Comparison of ENCODE assay signal across 8 mouse cellular contexts in the genomic region with DNA sequence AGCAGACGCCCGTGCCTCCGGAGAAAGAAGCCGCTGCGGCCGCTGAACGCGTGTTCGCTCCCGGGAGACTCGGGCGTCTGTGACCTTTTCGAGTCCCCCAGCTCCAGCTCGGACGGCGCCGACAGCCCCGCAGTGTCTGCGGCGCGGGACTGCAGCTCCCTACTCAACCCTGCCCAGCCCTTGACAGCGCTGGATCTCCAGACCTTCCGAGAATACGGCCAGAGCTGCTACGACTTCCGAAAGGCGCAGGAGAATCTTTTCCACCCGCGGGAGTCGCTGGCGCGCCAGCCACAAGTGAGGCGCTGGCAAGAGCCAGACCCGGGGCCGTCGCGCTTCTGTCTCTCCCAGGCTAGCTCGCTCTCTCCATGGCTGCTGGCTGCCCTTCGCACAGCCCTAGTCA. TPM values are rescaled to one million over a fixed set of nuclear protein-coding genes. Genes with fewer than 3 reads are reported as not detected.
DNase-seq lines count a peak whose midpoint lies in the region; ATAC-seq and TF ChIP-seq lines count a peak whose summit lies in the region.

No protein-coding gene starts in this region.

- H3K4me1 ChIP-seq in heart, embryonic 15.5 days (replicated peaks): peaks cover 40% of the 10 kb centered on the region
- H3K4me1 ChIP-seq in MEL (ENCODE audit: control insufficient read depth in 1 of 2, insufficient read depth in 2 of 2, low read length in 2 of 2): no peaks in the 10 kb centered on the region; a peak in 1 of 4 replicates
- peaks cover 39% of the 10 kb centered on the region for H3K4me1 ChIP-seq in forebrain, embryonic 12.5 days
- peaks cover 17% of the 10 kb centered on the region for H3K4me1 ChIP-seq in liver, embryonic 12.5 days

- no peak overlapping the region for H3K27ac ChIP-seq in heart, embryonic 15.5 days
- H3K27ac ChIP-seq in MEL (ENCODE audit: control insufficient read depth, low read depth, low read length): no peak overlapping the region
- H3K27ac ChIP-seq in forebrain, embryonic 12.5 days: no peak overlapping the region
- H3K27ac ChIP-seq in liver, embryonic 12.5 days: no peak overlapping the region

- H3K79me2 ChIP-seq in MEL (ENCODE audit: control insufficient read depth, insufficient read depth, low read length, poor library complexity): no peaks in the 10 kb centered on the region

- WGBS in heart, embryonic 15.5 days: under 1% methylated on average over 39 of the region's 39 CpGs
- WGBS in forebrain, embryonic 12.5 days: 0% methylated on average over 39 of the region's 39 CpGs
- 2% methylated on average over 39 of the region's 39 CpGs for WGBS in liver, embryonic 12.5 days (ENCODE audit: insufficient replicate concordance)

- H3K36me3 ChIP-seq in heart, embryonic 15.5 days: no peaks in the 10 kb centered on the region
- H3K36me3 ChIP-seq in MEL (ENCODE audit: control insufficient read depth in 1 of 2, insufficient read depth in 2 of 2, low read length in 2 of 2): no peaks in the 10 kb centered on the region
- no peaks in the 10 kb centered on the region for H3K36me3 ChIP-seq in forebrain, embryonic 12.5 days (replicated peaks)
- no peaks in the 10 kb centered on the region for H3K36me3 ChIP-seq in liver, embryonic 12.5 days

- peak overlapping the region; percentile 100 for H3K4me2 ChIP-seq in heart, embryonic 15.5 days
- H3K4me2 ChIP-seq in forebrain, embryonic 12.5 days: peak overlapping the region; percentile 93
- H3K4me2 ChIP-seq in liver, embryonic 12.5 days: peak overlapping the region; percentile 82

- peaks cover 84% of the 10 kb centered on the region for H3K27me3 ChIP-seq in heart, embryonic 15.5 days
- H3K27me3 ChIP-seq in MEL (ENCODE audit: control insufficient read depth in 1 of 2, insufficient read depth in 2 of 2, low read length in 2 of 2): no peaks in the 10 kb centered on the region
- H3K27me3 ChIP-seq in forebrain, embryonic 12.5 days: peaks cover 87% of the 10 kb centered on the region
- H3K27me3 ChIP-seq in liver, embryonic 12.5 days (replicated peaks): peaks cover 94% of the 10 kb centered on the region

- intact Hi-C loops in heart, postnatal 36 days (cut with DNase I): loop anchor here (2.0 to 5.0 kb wide), 2 partner anchors 47 to 61 kb away; a partner anchor contains a TSS

- no peak for TF ChIP-seq RAD21 in MEL (IDR thresholded peaks at IDR 0.05; ENCODE audit: low read depth, low read length)

- DNase-seq in heart, postnatal 36 days: no peak
- DNase-seq in MEL (ENCODE audit: low read depth, low spot score): no peak
- DNase-seq in yolk sac, embryonic 10.5 days (ENCODE audit: low spot score): no peak
- no peak for DNase-seq in thymus, postnatal 4 days

- H3K9me3 ChIP-seq in heart, embryonic 15.5 days (replicated peaks): no peaks in the 10 kb centered on the region
- no peaks in the 10 kb centered on the region for H3K9me3 ChIP-seq in MEL (replicated peaks; ENCODE audit: insufficient read depth, low read length)
- no peaks in the 10 kb centered on the region for H3K9me3 ChIP-seq in forebrain, embryonic 12.5 days
- no peaks in the 10 kb centered on the region for H3K9me3 ChIP-seq in liver, embryonic 12.5 days (replicated peaks)

- ATAC-seq in heart, embryonic 15.5 days (replicated peaks; ENCODE audit: insufficient number of reproducible peaks, insufficient read depth, low FRiP score, low read depth): peak; percentile 27
- ATAC-seq in forebrain, embryonic 12.5 days (ENCODE audit: low FRiP score): peak; percentile 28; the same call in 1 of the 2 replicates
- 0 out of 2 replicates have a peak, but pooled peaks have one; percentile 20 for ATAC-seq in liver, embryonic 12.5 days
- ATAC-seq in monocyte, adult 5-6 weeks (replicated peaks; ENCODE audit: insufficient number of reproducible peaks, low FRiP score, low TSS enrichment, poor library complexity, severe bottlenecking): no peak

- TF ChIP-seq CTCF in MEL (IDR thresholded peaks at IDR 0.05 in 2 of 3, conservative IDR thresholded peaks at IDR 0.05 in 1 of 3; ENCODE audit: control insufficient read depth in 1 of 3, insufficient read depth in 1 of 3, low read depth in 2 of 3, low read length in 3 of 3, poor library complexity in 1 of 3, severe bottlenecking in 1 of 3): no peak

- H3K9ac ChIP-seq in heart, embryonic 15.5 days: peak overlapping the region; percentile 56
- H3K9ac ChIP-seq in MEL (ENCODE audit: control insufficient read depth, low read depth, low read length, poor library complexity, severe bottlenecking): peak overlapping the region; percentile 67
- peak overlapping the region; percentile 53 for H3K9ac ChIP-seq in forebrain, embryonic 12.5 days
- H3K9ac ChIP-seq in liver, embryonic 12.5 days: no peak overlapping the region

- peak overlapping the region; percentile 66 for H3K4me3 ChIP-seq in heart, embryonic 15.5 days
- peak overlapping the region; percentile 44 to 47 for H3K4me3 ChIP-seq in MEL (ENCODE audit: control insufficient read depth in 1 of 2, insufficient read depth in 1 of 2, low read depth in 2 of 2, low read length in 2 of 2)
- H3K4me3 ChIP-seq in forebrain, embryonic 12.5 days (replicated peaks): peak overlapping the region; percentile 52
- peak overlapping the region; percentile 50 for H3K4me3 ChIP-seq in liver, embryonic 12.5 days

- no peak for TF ChIP-seq EP300 in MEL (IDR thresholded peaks at IDR 0.05; ENCODE audit: low read depth in 1 of 2, low read length in 2 of 2)

- TF ChIP-seq POLR2A in MEL (IDR thresholded peaks at IDR 0.05; ENCODE audit: control insufficient read depth in 1 of 2, insufficient read depth in 1 of 2, low read depth in 1 of 2, low read length in 2 of 2, poor library complexity in 1 of 2): no peak

TF ChIP-seq in MEL, 35 proteins besides CTCF, POLR2A, EP300 and RAD21:
- TF ChIP-seq POLR2AphosphoS5 (IDR thresholded peaks at IDR 0.05; ENCODE audit: borderline replicate concordance, low read depth, low read length) (no peak), MYC (IDR thresholded peaks at IDR 0.05; ENCODE audit: low read depth, low read length) (no peak), MAZ (IDR thresholded peaks at IDR 0.05; ENCODE audit: low read depth, low read length) (no peak), MXI1 (IDR thresholded peaks at IDR 0.05; ENCODE audit: low read depth, low read length) (no peak), E2F4 (IDR thresholded peaks at IDR 0.05; ENCODE audit: borderline replicate concordance, low read depth, low read length) (no peak), UBTF (IDR thresholded peaks at IDR 0.05; ENCODE audit: borderline replicate concordance, insufficient read depth, low read depth, low read length) (no peak), GABPA (IDR thresholded peaks at IDR 0.05; ENCODE audit: low read depth, low read length) (no peak), ZMIZ1 (IDR thresholded peaks at IDR 0.05; ENCODE audit: low read depth, low read length) (no peak), NRF1 (IDR thresholded peaks at IDR 0.05; ENCODE audit: insufficient read depth, low read depth, low read length, poor library complexity, severe bottlenecking) (no peak), TCF12 (IDR thresholded peaks at IDR 0.05; ENCODE audit: low read depth, low read length) (no peak), MAX (IDR thresholded peaks at IDR 0.05; ENCODE audit: low read length) (no peak), ZC3H11A (IDR thresholded peaks at IDR 0.05; ENCODE audit: low read depth, low read length) (no peak), USF1 (IDR thresholded peaks at IDR 0.05; ENCODE audit: low read depth, low read length) (no peak)

RNA-seq across cellular contexts. Expression of a gene that starts 0.4 kb away (rescaled TPM):
- polyA plus RNA-seq in heart, embryonic 15.5 days (2015; fragmentation: Nextera tagmentation; extraction: Ambion mirVana): 0.78 and 1.4 TPM in 2 replicates
- total RNA-seq in heart, postnatal 36 days (2021): under 1 TPM; 0.19 to 0.67 TPM
- total RNA-seq in MEL (2012; rRNA removed): 0.13 and 0.27 TPM in 2 replicates
- polyA plus RNA-seq in MEL (2012; ENCODE audit: insufficient read depth in 1 of 2, insufficient read length in 2 of 2, low read depth in 1 of 2, low replicate concordance in 2 of 2, missing spikeins in 1 of 2): under 1 TPM in 1 of 2 experiments, not detected in 1; 0.50 TPM
- polyA plus RNA-seq in forebrain, embryonic 12.5 days (2016; fragmentation: Nextera tagmentation; extraction: Ambion mirVana): 4.4 and 7.2 TPM in 2 replicates
- 0.11 and 0.22 TPM in 2 replicates for polyA plus RNA-seq in liver, embryonic 12.5 days (2016; fragmentation: Nextera tagmentation; extraction: Ambion mirVana)
- total RNA-seq in monocyte, adult 5-6 weeks (2017): 0.48 to 1.8 TPM (median 0.49 TPM) in 3 replicates

RNA-seq across cellular contexts. Expression of a gene that starts 5.7 kb away (rescaled TPM):
- polyA plus RNA-seq in heart, embryonic 15.5 days (2015; fragmentation: Nextera tagmentation; extraction: Ambion mirVana): 0.21 and 0.77 TPM in 2 replicates
- not detected for total RNA-seq in heart, postnatal 36 days (2021)
- total RNA-seq in MEL (2012; rRNA removed): not detected in 2 replicates
- polyA plus RNA-seq in MEL (2012; ENCODE audit: insufficient read depth in 1 of 2, insufficient read length in 2 of 2, low read depth in 1 of 2, low replicate concordance in 2 of 2, missing spikeins in 1 of 2): not detected
- polyA plus RNA-seq in forebrain, embryonic 12.5 days (2016; fragmentation: Nextera tagmentation; extraction: Ambion mirVana): 2.2 and 3.6 TPM in 2 replicates
- not detected in 2 replicates for polyA plus RNA-seq in liver, embryonic 12.5 days (2016; fragmentation: Nextera tagmentation; extraction: Ambion mirVana)
- not detected in 3 replicates for total RNA-seq in monocyte, adult 5-6 weeks (2017)

RNA-seq across cellular contexts. Expression of a gene that starts 46.9 kb away (rescaled TPM):
- polyA plus RNA-seq in heart, embryonic 15.5 days (2015; fragmentation: Nextera tagmentation; extraction: Ambion mirVana): 0.14 and 0.79 TPM in 2 replicates
- not detected for total RNA-seq in heart, postnatal 36 days (2021)
- total RNA-seq in MEL (2012; rRNA removed): not detected in 2 replicates
- not detected for polyA plus RNA-seq in MEL (2012; ENCODE audit: insufficient read depth in 1 of 2, insufficient read length in 2 of 2, low read depth in 1 of 2, low replicate concordance in 2 of 2, missing spikeins in 1 of 2)
- 0.97 and 1.3 TPM in 2 replicates for polyA plus RNA-seq in forebrain, embryonic 12.5 days (2016; fragmentation: Nextera tagmentation; extraction: Ambion mirVana)
- polyA plus RNA-seq in liver, embryonic 12.5 days (2016; fragmentation: Nextera tagmentation; extraction: Ambion mirVana): not detected in 2 replicates
- 1.0 to 11.5 TPM (median 6.1 TPM) in 3 replicates for total RNA-seq in monocyte, adult 5-6 weeks (2017)

RNA-seq across cellular contexts. Expression of a gene that starts 58.2 kb away (rescaled TPM):
- polyA plus RNA-seq in heart, embryonic 15.5 days (2015; fragmentation: Nextera tagmentation; extraction: Ambion mirVana): 115 and 118 TPM in 2 replicates
- 10 to 100 TPM; 34.5 to 37.7 TPM for total RNA-seq in heart, postnatal 36 days (2021)
- total RNA-seq in MEL (2012; rRNA removed): not detected in 2 replicates
- polyA plus RNA-seq in MEL (2012; ENCODE audit: insufficient read depth in 1 of 2, insufficient read length in 2 of 2, low read depth in 1 of 2, low replicate concordance in 2 of 2, missing spikeins in 1 of 2): not detected
- 77.0 and 81.2 TPM in 2 replicates for polyA plus RNA-seq in forebrain, embryonic 12.5 days (2016; fragmentation: Nextera tagmentation; extraction: Ambion mirVana)
- polyA plus RNA-seq in liver, embryonic 12.5 days (2016; fragmentation: Nextera tagmentation; extraction: Ambion mirVana): 17.3 and 17.5 TPM in 2 replicates
- total RNA-seq in monocyte, adult 5-6 weeks (2017): 8.4 to 18.8 TPM (median 16.9 TPM) in 3 replicates
